Mouse (Mus musculus): ENCODE data around the gene B3gnt2.

The B3gnt2 gene

DNA sequence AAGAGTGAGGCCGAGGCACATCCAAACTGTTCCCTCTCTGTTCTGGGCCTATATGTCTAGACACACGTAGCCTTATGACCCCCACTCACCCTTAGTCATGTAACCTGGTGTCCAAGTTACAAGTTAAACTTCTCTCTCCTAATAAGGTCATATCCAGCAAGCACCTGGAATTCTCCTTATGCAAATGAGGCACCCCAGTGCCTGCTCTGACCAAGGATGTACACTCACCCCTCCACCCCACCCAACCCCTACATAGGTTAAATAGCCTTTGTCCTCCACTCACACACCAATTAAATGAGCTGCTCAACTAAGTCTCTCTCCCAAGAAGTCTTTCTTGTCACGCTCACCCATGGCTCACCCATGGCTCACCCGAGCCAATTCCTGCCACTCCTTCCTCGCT, 69.0 kb downstream of the B3gnt2 start:
- TF ChIP-seq GATA4 (IDR thresholded peaks at IDR 0.05; ENCODE audit: insufficient replicate concordance, low read length), result no peak

DNA sequence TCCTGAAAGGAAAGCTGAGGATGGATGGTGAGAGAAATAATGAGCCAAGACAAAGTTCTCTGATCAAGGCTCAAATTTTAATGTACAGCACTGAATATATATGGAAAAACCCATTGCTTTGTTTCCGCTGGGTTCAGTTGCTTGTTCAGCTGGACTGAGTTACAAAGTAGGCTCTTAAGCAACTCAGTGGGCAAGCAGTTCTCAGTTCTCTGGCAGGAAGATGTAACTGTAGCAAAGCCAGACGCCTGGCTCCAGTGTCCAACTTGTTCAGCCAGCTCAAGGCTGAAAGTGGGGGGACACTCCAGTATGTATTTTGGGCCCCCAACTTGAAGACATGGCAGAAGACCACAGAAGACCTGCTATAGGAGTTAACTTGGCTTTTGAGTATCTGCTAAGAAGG, 72.9 kb downstream of the B3gnt2 start:
- no peak for TF ChIP-seq GATA4 (IDR thresholded peaks at IDR 0.05; ENCODE audit: insufficient replicate concordance, low read length)

DNA sequence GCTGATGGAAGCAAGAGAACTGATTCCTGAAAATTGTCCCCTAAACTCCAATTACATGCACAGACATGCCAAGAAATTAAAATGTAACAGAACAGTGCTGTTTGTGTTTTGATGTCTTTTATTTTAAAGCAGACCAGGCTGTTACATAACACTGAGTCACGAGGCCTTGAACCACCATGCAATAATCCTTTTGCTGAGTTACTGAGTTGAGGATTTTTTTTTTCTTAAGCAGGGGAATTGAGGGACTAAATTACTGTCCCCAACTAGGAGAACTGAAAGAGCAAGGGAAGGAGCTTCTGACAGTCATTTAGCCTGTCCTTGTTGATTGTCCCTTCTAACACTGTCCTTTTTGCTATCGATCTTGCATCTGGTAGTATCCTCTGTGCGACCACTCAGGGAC, 76.3 kb downstream of the B3gnt2 start:
- no peak for TF ChIP-seq GATA4 (IDR thresholded peaks at IDR 0.05; ENCODE audit: insufficient replicate concordance, low read length)

DNA sequence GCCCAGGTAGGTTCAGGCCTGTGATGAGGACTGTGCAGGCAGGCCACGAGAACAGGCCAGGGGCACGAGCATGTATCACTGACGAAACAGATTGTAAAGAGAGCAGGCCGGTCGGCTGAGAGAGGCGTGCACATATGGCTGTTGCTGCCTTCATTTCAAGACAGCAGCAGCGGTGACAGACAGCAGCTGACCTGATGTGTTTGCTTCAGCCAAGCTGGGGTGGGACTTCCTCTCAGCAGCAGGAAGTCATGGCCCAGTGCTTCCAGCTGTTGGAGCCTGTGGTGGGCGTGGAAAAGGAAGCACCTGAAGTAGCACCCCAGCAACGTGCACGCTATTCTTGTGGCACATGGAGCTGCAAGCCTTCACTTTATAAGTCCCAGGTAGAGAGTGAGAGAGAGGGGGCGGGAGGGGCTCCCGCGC, 78.0 kb downstream of the B3gnt2 start:
- no peak for TF ChIP-seq GATA4 (IDR thresholded peaks at IDR 0.05; ENCODE audit: insufficient replicate concordance, low read length)

DNA sequence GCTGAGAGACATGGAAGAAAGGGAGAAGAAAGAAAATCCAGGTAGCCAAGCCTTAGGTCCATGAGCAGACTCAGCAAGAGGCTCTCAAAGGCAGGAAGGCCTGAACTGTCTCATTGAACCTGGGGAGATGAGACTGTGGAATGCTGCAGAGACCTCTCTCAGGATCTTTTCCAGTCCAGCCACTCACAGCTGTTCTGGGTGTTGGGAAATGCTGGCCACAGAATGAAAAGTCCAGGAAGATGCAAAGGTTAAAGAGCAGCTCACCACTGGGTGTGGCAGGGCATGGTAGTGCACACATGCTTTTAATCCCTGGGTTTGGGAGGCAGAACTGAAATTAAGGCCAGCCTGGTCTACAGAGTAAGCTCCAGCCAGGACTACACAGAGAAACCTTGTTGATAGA, 79.6 kb downstream of the B3gnt2 start:
- no peak for TF ChIP-seq GATA4 (IDR thresholded peaks at IDR 0.05; ENCODE audit: insufficient replicate concordance, low read length)

DNA sequence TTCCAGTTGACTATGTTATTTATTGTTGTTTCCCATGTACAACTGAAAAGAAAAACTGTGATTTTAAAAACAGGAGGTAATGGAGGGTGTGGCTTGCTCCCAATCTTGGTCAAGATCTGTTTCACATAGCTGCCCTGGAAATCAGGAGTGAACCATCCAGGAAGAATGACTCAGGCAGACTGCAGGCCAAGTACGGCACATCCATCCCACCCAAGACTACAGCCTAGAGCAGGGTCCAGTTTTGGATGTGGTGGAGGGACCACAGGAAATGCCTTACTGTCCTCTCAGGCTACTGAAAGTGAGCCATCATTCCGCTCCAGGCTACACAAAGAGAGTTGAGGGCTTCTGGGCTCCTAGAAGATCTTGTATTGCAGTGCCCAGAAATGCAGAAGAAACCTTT, 80.0 kb downstream of the B3gnt2 start:
- no peak for TF ChIP-seq GATA4 (IDR thresholded peaks at IDR 0.05; ENCODE audit: insufficient replicate concordance, low read length)

DNA sequence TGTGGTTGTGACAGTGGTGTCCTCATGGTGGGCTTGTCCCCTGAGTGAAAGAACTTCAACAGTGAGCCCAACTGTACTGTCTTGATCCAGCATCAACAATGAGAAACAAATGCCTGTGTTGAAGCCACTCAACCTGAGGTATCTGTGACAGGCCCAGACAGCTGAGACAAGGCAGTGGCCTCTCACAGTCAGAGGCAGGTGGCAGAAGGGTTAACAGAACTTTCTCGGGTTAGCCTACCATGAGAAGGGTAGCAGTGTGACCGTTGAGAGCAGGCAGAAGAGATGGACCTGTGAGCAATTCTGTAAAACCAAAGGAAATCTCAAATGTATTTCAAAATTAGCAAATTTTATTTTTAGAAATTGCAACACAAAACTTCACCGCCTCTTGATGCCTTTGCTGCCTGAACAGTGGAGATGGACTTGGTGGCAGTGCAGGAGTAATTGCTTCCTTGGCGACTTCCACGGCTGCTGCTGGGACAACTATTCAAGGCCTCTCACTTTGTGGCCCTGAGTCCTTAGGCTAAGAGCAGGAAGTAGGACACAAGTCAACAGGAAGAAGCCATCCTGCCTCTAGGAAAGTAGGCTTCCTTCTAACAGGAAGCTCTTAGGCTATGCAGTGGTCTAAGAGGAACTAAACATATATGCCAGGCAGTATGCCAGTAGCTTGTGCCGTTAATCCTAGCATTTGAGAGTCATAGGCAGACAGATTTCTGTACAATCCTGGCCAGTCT, 80.8 kb downstream of the B3gnt2 start:
- TF ChIP-seq GATA4 (IDR thresholded peaks at IDR 0.05; ENCODE audit: insufficient replicate concordance, low read length), result no peak

DNA sequence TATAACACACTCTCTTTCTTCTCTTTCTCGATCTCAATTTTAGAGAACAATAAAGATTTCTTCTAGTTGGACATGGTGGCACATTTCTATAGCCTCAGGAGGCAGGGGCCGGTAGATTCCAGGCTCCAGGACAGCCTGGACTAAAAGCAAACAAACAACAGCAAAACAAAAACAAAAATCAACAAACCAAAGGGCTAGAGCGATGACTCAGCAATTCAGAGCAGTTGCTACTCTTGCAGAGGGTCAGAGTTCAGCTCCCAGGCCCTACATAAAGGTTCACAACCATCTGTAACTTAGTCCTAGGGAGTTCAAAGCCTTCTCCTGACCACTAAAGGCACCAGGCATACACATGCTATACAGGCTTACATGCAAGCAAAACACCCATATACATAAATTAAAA, 82.2 kb downstream of the B3gnt2 start:
- TF ChIP-seq GATA4 (IDR thresholded peaks at IDR 0.05; ENCODE audit: insufficient replicate concordance, low read length), result no peak

DNA sequence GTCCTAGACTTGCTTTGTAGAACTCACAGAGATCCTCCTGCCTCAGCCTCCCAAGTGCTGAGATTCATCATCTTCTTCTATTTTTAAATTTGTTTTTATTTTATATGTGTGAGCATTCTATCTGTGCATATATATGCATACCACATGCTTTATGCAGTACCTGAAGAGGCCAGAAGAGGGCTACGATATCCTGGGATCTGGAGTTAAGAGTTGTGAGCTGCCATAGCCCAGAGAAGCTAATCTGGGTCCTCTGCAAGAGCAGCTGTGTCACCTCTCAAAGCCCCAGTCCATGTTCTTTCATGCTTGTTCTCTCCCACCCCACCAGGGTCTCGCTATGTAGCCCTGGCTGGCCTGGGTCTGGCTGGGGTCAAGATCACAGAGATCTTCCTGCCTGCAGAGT, 83.2 kb downstream of the B3gnt2 start:
- no peak for TF ChIP-seq GATA4 (IDR thresholded peaks at IDR 0.05; ENCODE audit: insufficient replicate concordance, low read length)

DNA sequence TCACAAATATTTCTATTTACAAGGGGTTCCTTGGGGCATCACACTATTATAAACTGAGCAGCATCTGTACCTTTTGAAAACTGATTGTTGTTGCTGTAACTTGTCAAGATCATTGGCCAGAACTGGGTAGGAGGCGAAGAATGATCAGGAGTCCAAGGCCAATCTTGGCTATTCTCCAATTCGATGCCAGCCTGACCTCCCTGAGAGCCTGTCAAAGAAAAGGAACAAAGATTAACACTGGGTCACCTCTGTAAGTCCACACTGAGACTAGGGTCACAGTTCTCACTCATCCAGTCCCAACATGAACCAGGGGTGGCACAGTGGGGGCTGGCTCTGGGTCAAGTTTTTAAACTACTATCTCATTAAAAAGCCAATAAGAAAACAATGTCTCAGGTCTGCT, 85.9 kb downstream of the B3gnt2 start:
- no peak for TF ChIP-seq GATA4 (IDR thresholded peaks at IDR 0.05; ENCODE audit: insufficient replicate concordance, low read length)

DNA sequence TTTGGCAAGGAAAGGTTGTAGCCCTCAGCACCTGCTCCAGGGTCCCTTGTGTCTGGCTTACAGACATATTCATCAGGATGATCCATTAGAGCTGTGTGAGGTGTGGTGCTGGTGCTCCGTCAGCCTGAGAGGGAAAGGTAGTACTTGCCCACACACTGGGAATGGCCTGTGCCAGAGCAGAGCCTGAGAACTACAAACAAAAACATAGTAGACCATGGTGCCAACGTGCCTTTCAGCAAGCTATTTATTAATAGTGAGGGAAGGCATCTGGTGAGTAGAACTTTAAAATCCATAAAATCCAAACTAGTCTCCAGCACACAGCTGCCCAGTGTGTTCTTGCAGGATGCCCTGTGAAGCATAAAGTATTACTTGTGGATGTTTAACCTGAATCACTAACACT, 94.5 kb downstream of the B3gnt2 start:
- no peak for TF ChIP-seq GATA4 (IDR thresholded peaks at IDR 0.05; ENCODE audit: insufficient replicate concordance, low read length)

DNA sequence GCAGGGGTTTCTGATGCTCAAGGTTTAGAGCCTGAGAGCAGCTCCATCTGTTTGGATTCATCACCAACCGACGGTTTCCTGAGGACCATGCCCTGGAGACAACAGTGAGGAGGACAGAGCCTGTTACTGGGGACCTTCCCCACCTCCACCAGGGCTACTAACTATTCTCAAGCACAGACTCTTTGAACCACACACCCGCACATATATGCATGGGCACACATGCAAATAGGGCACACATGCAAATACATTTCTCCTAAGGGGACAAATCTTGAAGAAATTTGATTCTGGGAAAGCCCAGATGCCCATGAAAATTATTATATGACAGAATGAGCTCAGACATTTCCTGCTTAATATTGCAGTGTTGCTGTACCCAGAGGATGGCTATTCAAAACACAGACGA, 95.3 kb downstream of the B3gnt2 start:
- TF ChIP-seq GATA4 (IDR thresholded peaks at IDR 0.05; ENCODE audit: insufficient replicate concordance, low read length), result no peak

DNA sequence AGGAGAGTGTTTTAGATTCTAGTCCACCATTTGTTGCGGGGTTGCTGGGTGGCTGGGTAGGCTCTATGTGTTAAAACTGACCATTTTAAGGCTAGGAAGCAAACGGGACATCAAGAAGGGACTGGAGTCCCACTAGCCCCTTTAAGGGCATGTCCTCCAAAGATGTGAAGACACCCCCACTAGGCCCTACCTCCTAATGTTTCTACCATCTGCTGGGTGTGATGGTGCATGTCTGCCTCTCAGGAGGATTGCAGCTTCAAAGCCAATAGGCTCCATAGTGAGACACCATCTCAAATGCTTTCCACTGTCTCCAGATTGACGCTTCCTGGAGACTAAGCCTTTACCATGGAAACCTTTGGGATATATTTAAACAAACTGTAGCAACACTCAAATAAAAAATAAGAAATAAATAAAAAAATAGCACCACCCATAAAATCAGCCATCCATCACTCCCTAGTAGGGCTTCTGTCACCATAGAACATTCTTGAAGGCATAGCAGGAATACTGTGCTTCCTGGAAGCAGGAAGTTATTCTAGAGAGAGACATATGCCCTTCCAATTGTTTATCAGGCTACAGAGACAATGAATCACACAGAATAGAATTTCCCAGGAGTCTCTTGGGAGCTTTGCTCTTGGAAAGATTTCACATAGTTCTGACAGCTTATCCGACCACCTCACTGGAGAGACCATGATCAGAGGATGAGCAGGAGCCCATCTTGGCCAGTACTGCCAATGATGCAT, 97.0 kb downstream of the B3gnt2 start:
- TF ChIP-seq GATA4 (IDR thresholded peaks at IDR 0.05; ENCODE audit: insufficient replicate concordance, low read length), result no peak

DNA sequence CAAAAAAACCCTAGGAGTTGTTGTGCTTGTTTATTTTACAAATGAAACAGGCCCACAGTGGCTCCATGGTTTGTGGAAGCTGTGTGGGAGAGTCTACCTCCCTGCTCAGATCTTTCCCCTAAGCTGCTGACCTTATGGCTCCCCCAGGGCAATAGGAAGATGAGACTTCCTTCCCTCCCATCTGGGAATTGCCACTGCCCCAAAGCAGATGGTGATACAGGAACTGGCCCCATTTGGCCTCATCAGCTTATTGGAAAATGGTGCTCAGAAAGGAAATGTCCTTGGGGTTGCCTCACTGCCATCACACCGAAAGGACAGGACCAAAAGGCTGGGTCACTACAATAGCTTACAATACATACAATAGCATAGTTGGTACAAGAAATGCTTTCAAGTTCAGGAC, 97.7 kb downstream of the B3gnt2 start:
- TF ChIP-seq GATA4 (IDR thresholded peaks at IDR 0.05; ENCODE audit: insufficient replicate concordance, low read length), result no peak

DNA sequence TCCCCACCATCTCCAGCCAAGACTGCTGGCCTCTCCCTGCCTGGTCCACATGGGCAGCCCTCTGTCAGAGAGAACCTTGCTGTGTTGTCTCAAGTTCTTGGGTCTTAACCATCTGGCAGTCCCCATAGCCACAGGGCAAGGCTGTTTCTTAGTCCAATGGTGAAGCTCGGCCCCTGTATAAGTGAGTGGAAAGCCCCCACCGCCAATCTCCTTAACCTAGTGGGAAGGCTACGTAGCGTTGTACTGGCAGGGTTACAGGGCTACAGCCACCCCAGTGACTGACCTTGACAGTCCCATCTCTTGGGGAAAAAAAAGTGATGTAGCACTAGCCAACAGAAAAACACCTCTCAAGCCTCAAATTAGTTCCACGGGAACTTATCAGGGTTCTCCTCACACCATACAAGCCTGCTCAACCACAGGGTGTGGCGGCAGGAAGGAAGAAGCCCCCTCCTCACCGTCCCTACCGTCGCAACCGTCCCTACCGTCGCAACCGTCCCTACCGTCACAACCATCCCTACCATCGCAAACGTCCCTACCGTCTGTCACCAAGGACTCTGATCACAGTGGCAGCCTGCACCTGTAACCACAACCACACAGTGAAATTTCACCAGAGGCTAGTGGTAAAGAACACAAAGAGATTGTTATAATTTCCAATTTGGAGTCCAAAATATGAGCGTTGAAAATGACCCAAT, 98.4 kb downstream of the B3gnt2 start:
- TF ChIP-seq GATA4 (IDR thresholded peaks at IDR 0.05; ENCODE audit: insufficient replicate concordance, low read length), result no peak

DNA sequence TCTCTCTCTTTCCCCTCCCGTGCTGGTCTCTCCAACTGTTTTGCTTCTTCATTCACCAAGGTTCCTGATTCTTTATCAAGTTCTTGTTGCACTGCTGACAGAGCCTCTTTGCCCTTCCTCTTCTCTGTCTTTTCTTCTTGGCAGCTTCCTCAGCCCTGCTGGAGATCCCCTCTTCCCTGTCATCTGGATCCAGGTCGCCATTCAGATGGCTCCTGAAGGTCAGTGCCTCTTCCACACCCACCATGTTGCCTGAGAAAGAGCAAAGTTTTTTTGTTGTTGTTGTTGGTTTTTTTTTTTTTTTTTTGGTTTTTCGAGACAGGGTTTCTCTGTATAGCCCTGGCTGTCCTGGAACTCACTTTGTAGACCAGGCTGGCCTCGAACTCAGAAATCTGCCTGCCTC, 101.0 kb downstream of the B3gnt2 start:
- no peak for TF ChIP-seq GATA4 (IDR thresholded peaks at IDR 0.05; ENCODE audit: insufficient replicate concordance, low read length)

Measured in liver, adult (tissue).